Mouse (Mus musculus) layer of hippocampus, postnatal 10 days (tissue): ENCODE results near the gene Asprv1. TPM values are rescaled to one million over a fixed set of nuclear protein-coding genes. Genes with fewer than 3 reads are reported as not detected.

Experiments
- DNase-seq, 2 experiments: peaks; one replicate each; pipeline ENCODE4 v3.0.0; 2021; ENCODE audit warnings: low spot score in 2 of 2
- total RNA-seq, 2 experiments: library from RNA; stranded (reverse); gene quantifications; 2 replicates each; pipeline ENCODE4 v1.2.3; 2021

Asprv1 gene
- total RNA-seq, 2 experiments from 2014 or later, result 0.91 to 1.6 TPM

DNA sequence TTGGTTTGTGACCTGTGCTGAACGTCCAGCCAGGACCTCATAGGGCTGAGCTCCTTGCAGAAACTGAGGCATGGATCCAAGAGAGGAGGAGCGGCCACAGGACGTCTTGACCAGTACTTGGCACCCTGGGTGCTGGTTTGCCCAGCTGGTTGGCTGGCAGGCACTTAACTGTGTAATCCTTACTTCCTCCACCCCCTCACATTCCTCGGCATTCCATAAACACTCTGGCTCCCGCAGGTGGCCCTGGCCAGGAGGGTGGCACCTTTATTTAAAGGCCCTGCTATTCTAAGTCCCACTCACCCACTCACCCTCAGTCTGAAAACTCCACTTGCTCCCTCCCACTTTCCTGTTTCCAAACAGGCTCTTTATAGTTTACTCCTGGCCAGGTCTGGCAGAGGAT, 17.2 kb upstream of the Asprv1 start:
- DNase-seq, result no peak

DNA sequence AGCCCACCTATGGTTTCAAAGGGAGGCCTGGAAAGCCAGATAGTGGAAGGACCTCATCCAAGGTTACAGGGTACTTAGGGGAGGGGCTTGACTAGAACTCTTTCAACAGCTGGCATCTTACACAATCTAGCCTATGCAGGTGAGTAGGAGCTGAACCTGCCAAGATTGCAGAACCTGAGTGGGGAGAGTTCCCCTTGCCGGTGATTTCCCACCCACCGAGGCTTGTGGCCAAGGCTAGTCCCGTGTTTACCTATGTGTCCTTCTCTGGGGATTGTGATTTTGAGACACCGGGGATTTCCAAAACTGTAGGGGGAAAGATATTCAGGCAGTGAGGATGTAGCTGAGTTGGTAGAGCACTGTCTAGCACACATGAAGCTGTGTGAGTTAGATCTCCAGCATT, 12.7 kb upstream of the Asprv1 start:
- no peak for DNase-seq

DNA sequence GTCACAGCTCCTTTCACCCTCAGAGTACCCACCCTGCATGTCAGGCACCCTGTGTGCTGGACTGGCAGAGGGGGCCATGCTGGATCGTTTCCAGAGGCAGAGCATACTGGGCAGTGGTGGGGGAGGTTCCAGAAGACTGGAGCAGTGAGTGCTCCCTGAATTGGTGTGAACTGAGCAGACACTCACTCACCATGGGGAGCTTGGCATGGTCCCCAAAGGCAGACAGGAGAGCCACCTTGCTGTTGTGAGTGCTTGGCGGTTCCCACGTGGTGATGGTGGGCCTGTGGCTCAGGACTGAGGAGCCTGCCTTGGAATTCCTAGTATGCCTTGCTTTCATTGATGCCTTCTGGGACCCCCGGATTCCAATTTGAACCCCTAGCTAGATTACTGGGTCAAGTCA, 4.8 kb upstream of the Asprv1 start:
- no peak for DNase-seq

DNA sequence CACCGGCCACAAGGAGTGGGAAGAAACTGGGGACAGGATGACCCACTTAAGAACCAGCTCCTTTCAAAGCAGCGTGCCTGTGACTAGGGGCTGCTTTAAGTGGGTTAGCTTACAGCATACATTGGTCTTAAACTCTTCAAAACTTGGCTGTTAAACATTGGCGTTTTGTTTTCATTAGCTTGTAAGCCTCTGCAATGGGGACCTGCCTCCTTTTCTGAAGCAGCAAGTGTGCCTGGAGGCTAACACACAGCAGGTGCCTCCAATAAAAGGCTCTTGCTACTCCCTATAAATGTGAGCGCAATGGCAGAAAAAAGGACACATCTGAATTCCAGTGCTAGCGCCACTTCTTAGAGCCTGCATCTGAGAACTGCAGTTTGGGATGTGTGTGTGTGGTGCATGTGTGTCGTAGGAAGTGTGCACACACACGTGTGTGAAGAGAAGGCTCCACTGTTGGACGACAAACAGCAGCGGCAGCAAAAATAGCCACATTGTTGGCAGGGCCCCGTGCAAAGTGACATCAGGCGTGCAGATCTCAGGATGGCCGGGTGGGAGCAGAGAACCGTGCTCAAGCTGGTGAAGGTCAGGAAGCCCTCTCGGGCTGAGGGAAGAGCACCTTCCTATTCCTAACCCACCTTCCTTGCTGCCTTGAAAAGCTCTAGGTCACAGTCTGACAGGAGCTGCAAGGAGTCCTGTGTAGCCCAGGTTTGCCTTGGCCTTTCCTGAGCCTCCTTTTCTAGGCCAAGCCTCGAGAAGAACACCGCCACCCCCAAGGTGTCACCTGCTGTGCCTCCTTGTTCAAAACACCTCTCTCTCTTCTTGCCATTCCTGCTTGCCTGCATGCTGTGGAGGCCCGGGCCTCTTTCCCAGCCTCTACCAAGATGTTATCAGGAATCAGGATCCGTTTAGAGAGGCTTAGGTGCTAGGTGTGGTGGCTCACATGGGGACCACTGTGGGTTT, 3.6 kb upstream of the Asprv1 start:
- DNase-seq, result peak in 1 of 2 experiments; percentile 13

GRCm38 (mm10) chr6:86630141-86630540, 2.2 kb downstream of the Asprv1 start:
- DNase-seq, result no peak

- no peak for DNase-seq
Measured at GRCm38 (mm10) chr6:86636495-86636894, 8.5 kb downstream of the Asprv1 start.

DNA sequence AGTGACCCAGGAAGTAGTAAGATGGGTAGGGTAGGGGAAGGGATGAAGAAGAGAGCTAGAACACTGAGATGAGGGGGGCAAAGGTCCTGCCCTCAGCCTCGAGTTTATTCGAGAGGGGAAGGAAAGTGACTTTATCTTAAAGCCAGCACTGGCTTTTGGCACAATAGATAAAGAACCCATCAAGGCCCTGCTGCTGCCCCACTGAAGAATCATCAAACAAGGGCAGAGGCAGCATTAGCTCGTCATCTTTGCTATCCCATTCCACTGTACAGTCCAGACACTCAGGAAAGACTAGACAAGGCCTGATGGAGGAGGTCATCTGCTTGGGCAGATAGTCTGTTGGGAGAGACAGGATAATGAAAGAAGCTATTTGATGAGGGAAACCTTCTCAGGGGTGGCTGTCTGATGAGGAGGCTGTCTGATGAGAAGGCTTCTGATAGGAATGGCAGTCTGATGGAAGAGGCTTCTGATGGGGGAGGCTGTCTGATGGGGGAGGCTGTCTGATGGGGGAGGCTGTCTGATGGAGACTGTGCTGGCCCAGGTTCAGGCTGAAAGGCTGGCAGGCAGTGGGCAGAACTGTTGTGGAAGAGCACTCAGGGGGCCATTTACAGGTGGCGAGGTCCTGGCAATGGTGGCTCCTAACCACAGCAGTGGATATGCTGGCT, 9.3 kb downstream of the Asprv1 start:
- DNase-seq, result no peak

DNA sequence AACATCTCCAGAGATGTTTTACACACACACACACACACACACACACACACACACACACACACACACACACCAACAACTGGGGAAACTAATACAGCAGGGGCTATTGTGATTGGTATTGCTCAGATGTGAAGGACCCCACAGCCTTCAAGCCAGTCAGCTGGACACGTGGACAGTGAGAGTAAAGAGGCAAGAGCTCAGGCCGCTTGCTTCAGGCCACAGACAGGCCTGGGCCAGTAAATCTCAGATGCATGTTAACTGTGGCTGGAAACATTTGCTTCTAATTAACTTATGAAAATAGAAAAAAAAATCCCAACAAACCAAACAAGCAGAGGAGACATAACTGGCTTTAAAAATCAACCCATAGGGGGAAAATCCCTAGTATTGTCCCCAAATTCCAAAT, 9.9 kb downstream of the Asprv1 start:
- DNase-seq, result no peak

DNA sequence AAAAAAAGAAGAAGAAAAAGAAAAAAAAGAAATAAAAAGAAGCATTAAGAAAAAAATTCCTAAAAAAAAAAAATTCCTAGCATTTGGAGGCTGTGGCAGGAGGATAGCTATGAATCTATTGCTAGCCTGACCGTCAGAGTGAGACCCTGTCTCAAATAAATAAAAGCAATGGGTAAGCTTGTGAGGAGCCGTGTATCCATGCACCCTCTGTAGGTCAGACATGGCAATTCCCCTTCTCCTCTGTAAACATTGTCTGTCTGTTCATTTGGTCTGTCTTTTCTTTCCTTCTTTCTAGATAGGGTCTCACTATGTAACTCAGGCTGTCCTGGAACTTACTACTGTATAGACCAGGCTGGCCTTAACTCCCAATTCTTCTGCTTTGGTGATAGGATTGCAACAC, 10.5 kb downstream of the Asprv1 start:
- no peak for DNase-seq

DNA sequence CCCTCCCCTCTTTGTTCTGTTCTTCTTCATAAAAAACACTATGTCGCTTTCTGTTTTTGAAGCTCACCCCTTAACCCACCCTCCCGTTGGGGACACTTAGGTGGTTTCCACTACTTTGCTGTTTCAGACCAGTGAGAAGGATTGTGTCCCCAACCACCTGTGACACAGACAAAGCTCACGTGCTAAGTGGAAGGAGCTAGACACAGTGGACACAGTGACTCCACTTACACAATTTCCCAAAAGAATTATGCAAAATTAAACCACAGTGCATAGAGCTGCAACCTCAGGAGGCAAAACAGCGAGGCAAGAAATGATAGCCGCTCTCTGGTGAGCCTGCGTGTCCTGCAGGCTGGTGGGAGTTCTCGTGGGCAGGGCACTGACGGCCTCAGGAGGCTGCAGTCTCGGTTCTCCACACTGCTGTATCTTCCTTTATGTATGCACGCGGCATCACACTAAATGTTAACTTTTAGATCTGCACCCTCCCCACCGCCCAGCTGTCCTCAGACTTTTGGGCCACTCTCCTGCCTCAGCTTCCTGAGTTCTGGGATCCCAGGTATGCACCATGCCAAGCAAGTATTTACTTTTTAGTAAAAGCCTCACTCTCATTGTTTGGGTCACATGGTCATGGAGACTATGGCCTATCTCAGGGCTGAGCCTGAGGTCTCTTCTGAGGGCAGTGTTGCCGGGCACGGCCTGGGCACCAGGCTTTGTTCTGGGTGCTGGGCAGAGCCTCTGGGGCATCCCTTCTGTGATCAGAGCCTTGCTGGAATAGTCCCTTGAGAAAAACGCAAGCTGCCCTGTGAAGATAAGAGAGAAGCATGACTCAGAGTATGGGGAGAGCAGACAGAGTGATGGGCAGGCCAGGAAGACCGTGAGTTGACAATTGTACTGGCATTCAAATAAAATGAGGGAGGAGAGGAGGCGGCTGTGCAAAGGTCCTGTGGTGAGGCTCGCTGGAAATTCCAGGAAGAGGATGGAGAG, 11.5 kb downstream of the Asprv1 start:
- DNase-seq, result no peak

- DNase-seq, result no peak
Measured at GRCm38 (mm10) chr6:86640161-86640560, 12.2 kb downstream of the Asprv1 start.

DNA sequence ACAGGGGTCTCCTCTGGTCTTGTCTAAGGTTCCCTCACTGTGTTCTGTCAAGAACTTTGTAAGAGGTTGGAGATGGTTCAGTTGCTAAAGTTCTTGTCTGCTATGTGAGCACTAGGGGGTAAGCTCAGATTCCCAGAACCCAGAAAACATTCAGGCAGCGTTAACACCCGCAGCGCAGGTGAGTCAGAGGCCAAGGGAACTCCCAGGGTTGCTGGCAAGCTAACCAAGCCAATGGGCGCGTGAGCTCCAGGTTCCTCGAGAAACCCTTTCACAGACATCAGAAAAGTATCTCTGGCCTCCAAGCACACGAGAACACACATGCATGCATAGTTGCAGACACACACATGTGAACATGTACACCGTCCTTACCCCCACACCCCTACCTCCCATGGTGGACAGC, 12.8 kb downstream of the Asprv1 start:
- no peak for DNase-seq

DNA sequence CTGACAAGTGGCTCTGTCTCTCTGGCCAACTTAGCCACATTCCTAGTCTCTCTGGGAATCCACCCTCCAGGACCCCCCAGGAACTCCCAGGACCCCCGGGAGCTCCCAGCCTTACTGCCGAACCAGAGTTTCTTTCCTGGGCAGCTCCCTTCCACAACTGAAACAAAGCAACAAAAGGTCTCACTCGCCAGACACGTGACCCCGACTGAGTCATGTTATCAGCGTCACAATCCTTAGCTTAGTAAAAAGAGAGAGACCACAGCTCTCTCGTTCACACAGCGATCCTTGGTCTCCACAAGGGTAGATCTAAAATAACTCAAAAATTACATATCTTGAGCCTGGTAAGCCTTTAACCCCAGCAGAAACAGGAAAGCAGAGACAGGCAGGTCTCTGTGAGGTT, 13.8 kb downstream of the Asprv1 start:
- no peak for DNase-seq

DNA sequence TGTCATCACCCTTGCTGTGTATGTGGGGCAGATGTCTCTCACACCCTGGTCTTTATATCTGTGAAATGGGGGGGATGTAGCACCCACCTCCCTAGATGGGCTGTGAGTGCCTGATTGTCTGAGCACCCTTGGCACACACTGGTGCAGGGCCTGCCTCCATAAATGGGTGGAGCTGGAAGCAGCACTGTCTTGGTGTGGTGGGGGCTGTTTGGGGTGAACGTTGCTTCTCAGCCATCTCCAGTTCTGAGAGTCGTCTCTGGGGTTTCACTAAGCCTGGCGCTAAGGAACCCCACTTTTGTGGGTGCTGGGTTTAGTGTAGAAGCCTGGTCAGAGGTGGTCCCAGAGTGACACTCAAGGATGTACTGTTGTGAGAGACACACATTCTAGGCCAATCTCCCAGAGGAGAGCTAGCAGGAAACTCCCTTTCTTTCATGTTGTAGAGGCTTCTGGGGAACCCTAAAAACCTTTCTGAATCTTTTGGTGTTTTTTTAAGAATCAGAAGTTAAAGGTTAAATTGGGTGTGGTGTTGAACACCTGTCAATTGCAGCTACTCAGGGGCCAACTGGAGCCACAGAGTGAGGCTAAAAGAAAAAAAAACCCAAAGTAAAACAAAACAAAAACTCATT, 16.9 kb downstream of the Asprv1 start:
- no peak for DNase-seq

GRCm38 (mm10) chr6:86645551-86645950, 17.6 kb downstream of the Asprv1 start:
- no peak for DNase-seq

DNA sequence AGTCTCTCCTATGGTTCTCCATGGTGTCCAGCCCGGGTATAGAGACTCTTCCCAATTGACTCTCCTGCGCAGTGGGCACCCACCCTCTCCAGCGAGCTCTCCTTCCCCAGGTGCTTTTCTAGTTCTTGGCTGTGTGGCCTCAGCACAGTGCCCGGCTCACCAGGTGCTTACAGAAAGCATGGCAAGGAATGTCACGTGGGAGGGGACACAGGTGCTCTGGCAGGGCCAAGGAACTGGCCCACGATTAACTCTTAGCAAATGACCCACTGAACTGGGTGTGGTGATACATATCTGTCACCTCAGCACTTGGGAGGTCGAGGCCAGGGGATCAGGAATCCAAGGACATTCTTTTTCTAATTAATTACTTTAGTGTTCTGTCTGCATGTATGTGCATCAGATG, 18.2 kb downstream of the Asprv1 start:
- DNase-seq, result no peak

- no peak for DNase-seq
Measured at GRCm38 (mm10) chr6:86653026-86653425, 25.1 kb downstream of the Asprv1 start.

DNA sequence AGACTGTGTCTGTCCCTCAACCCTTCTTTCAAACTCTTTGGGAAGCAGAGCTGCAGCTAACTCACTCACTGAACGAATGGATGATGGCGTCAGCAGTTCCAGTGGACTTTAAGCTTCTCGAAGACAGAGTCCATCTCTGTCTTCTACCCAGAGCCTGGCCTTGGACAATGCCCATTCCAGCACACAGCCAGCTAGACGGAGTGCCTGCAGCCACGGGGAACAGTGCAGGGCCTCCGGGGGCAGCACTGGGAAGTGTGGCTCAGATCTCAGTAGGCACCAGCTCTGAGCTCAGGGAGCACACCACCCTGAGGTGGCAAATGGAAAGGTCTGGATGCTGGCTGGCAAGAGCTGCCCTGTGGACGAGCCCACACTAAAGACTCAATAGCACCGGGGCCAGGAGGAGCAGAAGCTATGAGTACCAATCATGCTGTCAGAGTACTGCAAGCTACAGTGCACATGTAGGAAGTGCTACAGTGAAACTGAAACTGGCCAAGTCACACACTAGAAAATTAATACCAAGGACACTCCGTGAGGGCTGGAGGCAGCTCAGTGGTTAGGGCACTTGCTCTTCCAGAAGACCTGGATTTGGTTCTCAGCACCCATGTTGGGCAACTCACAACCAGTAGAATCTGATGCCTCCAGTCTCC, 26.4 kb downstream of the Asprv1 start:
- no peak for DNase-seq

GRCm38 (mm10) chr6:86658501-86658900, 30.5 kb downstream of the Asprv1 start:
- no peak for DNase-seq

- no peak for DNase-seq
Measured at GRCm38 (mm10) chr6:86660161-86660877, 32.4 kb downstream of the Asprv1 start.
